Mouse (Mus musculus): Measurements from ENCODE around the gene Gm42906.

- TF ChIP-seq CTCF (conservative IDR thresholded peaks at IDR 0.05 in 1 of 2, IDR thresholded peaks at IDR 0.05 in 1 of 2; ENCODE audit: low read depth in 2 of 2, low read length in 2 of 2) (no peak), POLR2A (IDR thresholded peaks at IDR 0.05; ENCODE audit: low read depth, low read length) (no peak), ZNF384 (IDR thresholded peaks at IDR 0.05; ENCODE audit: low read depth, low read length) (no peak), EP300 (IDR thresholded peaks at IDR 0.05; ENCODE audit: low read length) (no peak), PAX5 (IDR thresholded peaks at IDR 0.05; ENCODE audit: low read length) (no peak), CHD1 (IDR thresholded peaks at IDR 0.05; ENCODE audit: low read depth, low read length) (no peak)
Measured at GRCm38 (mm10) chr5:151162642-151163041, 265.3 kb downstream of the Gm42906 start.
